Mouse (Mus musculus) common myeloid progenitor, adult 5-6 weeks (primary cell): ENCODE results near the gene Meis3. TPM values are rescaled to one million over a fixed set of nuclear protein-coding genes. Genes with fewer than 3 reads are reported as not detected.

ENCODE experiments used
- ATAC-seq: replicated peaks from 2 replicates; pipeline ENCODE4 v1.8.0; 2016; ENCODE audit warnings: low read depth, mild to moderate bottlenecking, moderate TSS enrichment, inconsistent platforms; ENCODE audit not compliant: poor library complexity, severe bottlenecking
- total RNA-seq: library from RNA; stranded (forward); fragments of 200-1000, 187-1606 nt; gene quantifications from 2 replicates; pipeline ENCODE4 v1.2.3, GENCODE M21; 2017

The Meis3 gene
- not detected in 2 replicates for total RNA-seq

GRCm38 (mm10) chr7:16174597-16175541, at the start of gene Meis3:
Gene Meis3 (plus strand): TSS chr7:16175090.
- peak; percentile 63 for ATAC-seq

GRCm38 (mm10) chr7:16125829-16126228, 49.1 kb upstream of the Meis3 start:
- no peak for ATAC-seq

GRCm38 (mm10) chr7:16128344-16128743, 46.5 kb upstream of the Meis3 start:
- ATAC-seq = no peak

GRCm38 (mm10) chr7:16128899-16129298, 46.0 kb upstream of the Meis3 start:
- no peak for ATAC-seq

GRCm38 (mm10) chr7:16129421-16129845, 45.5 kb upstream of the Meis3 start, which contains the start of gene Slc8a2:
Gene Slc8a2 (plus strand): TSS chr7:16129826.
- ATAC-seq = peak; percentile 87

GRCm38 (mm10) chr7:16129846-16130691, 44.8 kb upstream of the Meis3 start:
- ATAC-seq = 0 out of 2 replicates have a peak, but pooled peaks have one; percentile 1

- no peak for ATAC-seq
These were observed 43.8 kb upstream of the Meis3 start for GRCm38 (mm10) chr7:16130956-16131634.

GRCm38 (mm10) chr7:16132161-16132581, 42.7 kb upstream of the Meis3 start:
- no peak for ATAC-seq

GRCm38 (mm10) chr7:16132926-16133325, 42.0 kb upstream of the Meis3 start:
- no peak for ATAC-seq

- no peak for ATAC-seq
These were observed 41.2 kb upstream of the Meis3 start for GRCm38 (mm10) chr7:16133691-16134090.

- ATAC-seq = no peak
These were observed 39.9 kb upstream of the Meis3 start for GRCm38 (mm10) chr7:16134951-16135392.

- ATAC-seq = no peak
These were observed 28.1 kb upstream of the Meis3 start for GRCm38 (mm10) chr7:16146489-16147410.

- ATAC-seq = peak; percentile 74
These were observed 27.2 kb upstream of the Meis3 start for GRCm38 (mm10) chr7:16147643-16148042.

GRCm38 (mm10) chr7:16149241-16149640, 25.6 kb upstream of the Meis3 start:
- ATAC-seq = no peak

GRCm38 (mm10) chr7:16150191-16151145, 24.4 kb upstream of the Meis3 start:
- ATAC-seq = no peak

GRCm38 (mm10) chr7:16153522-16153921, 21.4 kb upstream of the Meis3 start:
- peak; percentile 70 for ATAC-seq

GRCm38 (mm10) chr7:16155132-16155872, 19.6 kb upstream of the Meis3 start:
- no peak for ATAC-seq
